Mouse (Mus musculus): ENCODE results near the gene Sox21.

Gene Sox21

GRCm38 (mm10) chr14:118225061-118225743 is 11.6 kb downstream of the Sox21 start:
- DNase-seq, result no peak

- DNase-seq, result no peak
Measured at GRCm38 (mm10) chr14:118220885-118221284, 15.9 kb downstream of the Sox21 start.

- no peak for DNase-seq
Measured at GRCm38 (mm10) chr14:118216826-118217225, 20.0 kb downstream of the Sox21 start.

GRCm38 (mm10) chr14:118212188-118212804 is 24.5 kb downstream of the Sox21 start:
- DNase-seq, result no peak

GRCm38 (mm10) chr14:118209642-118210041 is 27.2 kb downstream of the Sox21 start:
- DNase-seq, result no peak

GRCm38 (mm10) chr14:118207347-118207746 is 29.5 kb downstream of the Sox21 start:
- no peak for DNase-seq

GRCm38 (mm10) chr14:118203031-118203430 is 33.8 kb downstream of the Sox21 start:
- peak; percentile 69 for DNase-seq

- no peak for DNase-seq
Measured at GRCm38 (mm10) chr14:118202006-118202405, 34.8 kb downstream of the Sox21 start.

GRCm38 (mm10) chr14:118200731-118201130 is 36.1 kb downstream of the Sox21 start:
- no peak for DNase-seq

GRCm38 (mm10) chr14:118197063-118197462 is 39.8 kb downstream of the Sox21 start:
- no peak for DNase-seq

- no peak for DNase-seq
Measured at GRCm38 (mm10) chr14:118194219-118194914, 42.5 kb downstream of the Sox21 start.

GRCm38 (mm10) chr14:118193663-118194062 is 43.2 kb downstream of the Sox21 start:
- DNase-seq, result no peak

GRCm38 (mm10) chr14:118193001-118193628 is 43.7 kb downstream of the Sox21 start:
- DNase-seq, result no peak

GRCm38 (mm10) chr14:118191442-118191841 is 45.4 kb downstream of the Sox21 start:
- DNase-seq, result no peak

Measured in thymus, postnatal 4 days (tissue).